Mouse (Mus musculus) embryonic facial prominence, embryonic 11.5 days (tissue): Measurements from ENCODE around the gene Irgc1. TPM values are rescaled to one million over a fixed set of nuclear protein-coding genes. Genes with fewer than 3 reads are reported as not detected.
A peak's percentile ranks its signal among the peaks of the same experiment; 100 is the strongest.

Experiments
- ATAC-seq: fragments of 200-750 bp; cut with Nextera tagmentation; replicated peaks from 2 replicates; pipeline ENCODE4 v1.8.0; 2017; ENCODE audit warnings: low read depth; ENCODE audit not compliant: insufficient number of reproducible peaks, low FRiP score, low TSS enrichment
- DNase-seq: peaks from one replicate; pipeline ENCODE4 v3.0.0-alpha.2; 2015; ENCODE audit warnings: low spot score
- H3K27ac ChIP-seq: fragments of 300-500 bp; sonication (generic); replicated peaks from 2 replicates; pipeline ENCODE4 v1.5.1; 2014; ENCODE audit warnings: mild to moderate bottlenecking, low read depth, low read length, control low read depth
- H3K27me3 ChIP-seq: fragments of 300-500 bp; sonication (generic); 2 replicates; pipeline ENCODE4 v1.6.1; 2014; ENCODE audit warnings: mild to moderate bottlenecking, low read length, moderate library complexity, mixed read lengths; ENCODE audit not compliant: control insufficient read depth, insufficient read depth
- H3K36me3 ChIP-seq: fragments of 300-500 bp; sonication (generic); replicated peaks from 2 replicates; pipeline ENCODE4 v1.6.1; 2014; ENCODE audit warnings: low read depth, mild to moderate bottlenecking, low read length, moderate library complexity, mixed read lengths; ENCODE audit not compliant: control insufficient read depth, insufficient read depth
- H3K4me1 ChIP-seq: fragments of 300-500 bp; sonication (generic); 2 replicates; pipeline ENCODE4 v1.6.1; 2014; ENCODE audit warnings: low read length, mixed read lengths; ENCODE audit not compliant: control insufficient read depth, insufficient read depth
- H3K4me2 ChIP-seq: fragments of 300-500 bp; sonication (generic); 2 replicates; pipeline ENCODE4 v1.6.1; 2014; ENCODE audit warnings: low read depth, mild to moderate bottlenecking, control low read depth, low read length, moderate library complexity
- H3K4me3 ChIP-seq: fragments of 300-500 bp; sonication (generic); 2 replicates; pipeline ENCODE4 v1.5.1; 2014; ENCODE audit warnings: low read depth, low read length, control low read depth
- H3K9ac ChIP-seq: fragments of 300-500 bp; sonication (generic); replicated peaks from 2 replicates; pipeline ENCODE4 v1.6.1; 2014; ENCODE audit warnings: mild to moderate bottlenecking, control low read depth, low read length
- H3K9me3 ChIP-seq: fragments of 300-500 bp; sonication (generic); replicated peaks from 2 replicates; pipeline ENCODE4 v1.6.1; 2016; ENCODE audit warnings: mild to moderate bottlenecking, low read length, inconsistent platforms, mixed read lengths; ENCODE audit not compliant: control insufficient read depth
- WGBS: fragments of 180-500 bp; shearing (Covaris S2); extraction: QIAGEN DNeasy Blood & Tissue Kit; methylation state at CpG from one replicate; pipeline ENCODE4 v1.1.7; 2014; 5-methylcytosine and 5-hydroxymethylcytosine counted together
- polyA plus RNA-seq: library from polyadenylated mRNA; unstranded; fragments of >200 nt; fragmentation: Nextera tagmentation; extraction: Ambion mirVana; gene quantifications from 2 replicates; pipeline ENCODE4 v1.2.1, GENCODE M21; 2014

Gene Irgc1
- polyA plus RNA-seq, 1 experiment from 2014 or later, result not detected

GRCm38 (mm10) chr7:24400082-24400452, 52.0 kb downstream of the Irgc1 start:
- no peak; the same call in none of the 2 replicates for ATAC-seq
- Histone ChIP-seq H3K36me3 (peaks cover 2% of the 10 kb centered on the region), H3K4me2 (peak overlapping the region; percentile 46), H3K9ac (peak overlapping the region; percentile 74; the same call in 1 of the 2 replicates), H3K4me1 (no peaks in the 10 kb centered on the region), H3K4me3 (peak overlapping the region; percentile 58), H3K27me3 (no peaks in the 10 kb centered on the region), H3K9me3 (no peaks in the 10 kb centered on the region), H3K27ac (peak overlapping the region; percentile 92)
- DNase-seq, result no peak
- 22% methylated on average over 3 of the region's 3 CpGs for WGBS

- H3K4me1 ChIP-seq, result no peaks in the 10 kb centered on the region
- no peaks in the 10 kb centered on the region for H3K9me3 ChIP-seq
- peak within 1 kb of the TSS; percentile 74 for H3K9ac ChIP-seq
- DNase-seq (peak; percentile 98), ATAC-seq (peak; percentile 93)
- WGBS, result 3% methylated on average over 66 of the region's 66 CpGs
- no peaks in the 10 kb centered on the region for H3K27me3 ChIP-seq
- peak within 1 kb of the TSS; percentile 92 for H3K27ac ChIP-seq
- H3K4me3 ChIP-seq, result peak within 1 kb of the TSS; percentile 58
- H3K4me2 ChIP-seq, result peak within 1 kb of the TSS; percentile 46
- peaks cover 2% of the 10 kb centered on the region for H3K36me3 ChIP-seq
Measured at GRCm38 (mm10) chr7:24399256-24400081, 52.6 kb downstream of the Irgc1 start, which contains the start of gene Smg9. Gene Smg9 (plus strand): TSS chr7:24399619.

- H3K9ac ChIP-seq, result no peak overlapping the region
- no peaks in the 10 kb centered on the region for H3K9me3 ChIP-seq
- no peaks in the 10 kb centered on the region; the same call in none of the 2 replicates for H3K36me3 ChIP-seq
- 90% methylated on average over 8 of the region's 8 CpGs for WGBS
- no peak overlapping the region for H3K4me2 ChIP-seq
- DNase-seq (no peak), ATAC-seq (no peak)
- H3K4me1 ChIP-seq, result no peaks in the 10 kb centered on the region
- no peak overlapping the region for H3K27ac ChIP-seq
- no peaks in the 10 kb centered on the region for H3K27me3 ChIP-seq
- H3K4me3 ChIP-seq, result no peak overlapping the region
Measured at GRCm38 (mm10) chr7:24398364-24398913, 53.7 kb downstream of the Irgc1 start.

- Histone ChIP-seq H3K36me3 (no peaks in the 10 kb centered on the region), H3K27me3 (no peaks in the 10 kb centered on the region), H3K9me3 (no peaks in the 10 kb centered on the region), H3K9ac (no peak overlapping the region), H3K27ac (no peak overlapping the region), H3K4me2 (no peak overlapping the region), H3K4me1 (no peaks in the 10 kb centered on the region), H3K4me3 (no peak overlapping the region)
- WGBS, result 81% methylated on average over 11 of the region's 11 CpGs
- ATAC-seq (no peak), DNase-seq (no peak)
Measured at GRCm38 (mm10) chr7:24396832-24397231, 55.3 kb downstream of the Irgc1 start.

GRCm38 (mm10) chr7:24394475-24395161, 57.5 kb downstream of the Irgc1 start:
- DNase-seq (no peak), ATAC-seq (no peak)
- no peaks in the 10 kb centered on the region for H3K27me3 ChIP-seq
- no peak overlapping the region for H3K4me3 ChIP-seq
- H3K9me3 ChIP-seq, result no peaks in the 10 kb centered on the region
- H3K4me2 ChIP-seq, result no peak overlapping the region
- no peak overlapping the region for H3K27ac ChIP-seq
- no peak overlapping the region for H3K9ac ChIP-seq
- WGBS, result 81% methylated on average over 15 of the region's 15 CpGs
- H3K36me3 ChIP-seq, result no peaks in the 10 kb centered on the region
- H3K4me1 ChIP-seq, result no peaks in the 10 kb centered on the region

GRCm38 (mm10) chr7:24394054-24394453, 58.0 kb downstream of the Irgc1 start:
- 90% methylated on average over 2 of the region's 3 CpGs for WGBS
- no peak overlapping the region for H3K27ac ChIP-seq
- no peaks in the 10 kb centered on the region for H3K4me1 ChIP-seq
- DNase-seq (no peak), ATAC-seq (no peak)
- no peaks in the 10 kb centered on the region for H3K36me3 ChIP-seq
- H3K9me3 ChIP-seq, result no peaks in the 10 kb centered on the region
- H3K4me3 ChIP-seq, result no peak overlapping the region
- no peak overlapping the region for H3K9ac ChIP-seq
- H3K4me2 ChIP-seq, result no peak overlapping the region
- no peaks in the 10 kb centered on the region for H3K27me3 ChIP-seq

GRCm38 (mm10) chr7:24391687-24392086, 60.4 kb downstream of the Irgc1 start:
- H3K9ac ChIP-seq, result no peak overlapping the region
- WGBS, result 72% methylated on average over 2 of the region's 2 CpGs
- no peak overlapping the region for H3K4me3 ChIP-seq
- no peak overlapping the region for H3K4me2 ChIP-seq
- no peak overlapping the region for H3K27ac ChIP-seq
- no peaks in the 10 kb centered on the region for H3K9me3 ChIP-seq
- no peaks in the 10 kb centered on the region for H3K36me3 ChIP-seq
- H3K27me3 ChIP-seq, result no peaks in the 10 kb centered on the region
- H3K4me1 ChIP-seq, result no peaks in the 10 kb centered on the region
- ATAC-seq (no peak), DNase-seq (no peak)

GRCm38 (mm10) chr7:24391077-24391476, 61.0 kb downstream of the Irgc1 start:
- Histone ChIP-seq H3K36me3 (no peaks in the 10 kb centered on the region), H3K4me2 (no peak overlapping the region), H3K9me3 (no peaks in the 10 kb centered on the region), H3K27me3 (no peaks in the 10 kb centered on the region), H3K9ac (no peak overlapping the region), H3K4me3 (no peak overlapping the region), H3K27ac (no peak overlapping the region), H3K4me1 (no peaks in the 10 kb centered on the region)
- 39% methylated on average over 5 of the region's 5 CpGs for WGBS
- ATAC-seq (no peak), DNase-seq (peak; percentile 42)
